Mouse (Mus musculus): Measurements from ENCODE around the gene Cilp.

DNA sequence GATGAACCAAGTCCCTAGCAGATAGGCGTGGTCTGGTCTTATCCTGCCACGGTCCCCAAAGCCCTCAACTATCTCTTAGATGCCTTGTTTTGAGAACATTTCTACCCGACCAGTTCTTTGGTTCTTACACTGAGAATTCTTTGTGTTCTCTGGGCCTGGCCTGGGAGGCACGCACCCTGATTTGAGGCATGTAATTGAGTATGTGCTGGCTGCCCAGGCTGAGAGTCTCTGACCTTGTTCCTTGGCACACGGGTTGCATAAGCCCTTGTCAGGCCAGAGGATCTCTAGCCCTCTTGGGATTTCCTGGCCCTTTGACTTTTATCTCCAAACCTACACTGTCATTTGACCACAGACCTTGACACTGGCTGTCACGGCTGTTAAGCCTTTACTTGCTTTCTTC lies 47.3 kb upstream of the Cilp start:
- TF ChIP-seq POLR2A (IDR thresholded peaks at IDR 0.05; ENCODE audit: extremely low read depth, insufficient read depth, low read length), result no peak
- TF ChIP-seq CTCF (IDR thresholded peaks at IDR 0.05; ENCODE audit: low read depth, low read length), result no peak
